14 mouse cellular contexts compared by ENCODE assay signal in the genomic region with DNA sequence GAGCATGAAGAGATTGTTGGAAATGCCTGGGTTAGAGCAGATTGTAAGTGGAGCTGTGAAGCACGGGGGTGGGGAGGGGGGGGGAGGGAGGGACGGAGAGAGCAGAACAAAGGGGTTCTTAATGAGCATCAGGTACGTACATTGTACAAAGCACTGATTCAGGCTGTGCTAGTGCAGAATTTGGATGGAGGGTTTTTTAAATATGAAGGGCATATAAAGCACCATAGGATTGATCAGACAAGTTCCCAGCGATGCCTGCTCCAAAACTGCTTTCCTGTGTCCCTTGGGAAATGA. TPM values are rescaled to one million over a fixed set of nuclear protein-coding genes. Genes with fewer than 3 reads are reported as not detected.
DNase-seq lines count a peak whose midpoint lies in the region; ATAC-seq lines count a peak whose summit lies in the region.
"Had no signal": no experiment of that assay in that cellular context is flagged by ENCODE, and none has a peak within 500 bp of the region (broad histone marks: within the 10 kb centered on the region; RNA-seq: fewer than 3 reads in every experiment).

No protein-coding gene starts in this region.

- DNase-seq in hindbrain, embryonic 10.5 days (ENCODE audit: low spot score), result no peak
- no peak for DNase-seq in neural tube, embryonic 10.5 days (ENCODE audit: extremely low spot score, low spot score)
- DNase-seq in retina, postnatal 1 day, result peak; percentile 40
- DNase-seq in thymus, postnatal 36 days, result no peak
- no peak for DNase-seq in heart, adult 8-10 months (ENCODE audit: low spot score)
- DNase-seq: adrenal gland, postnatal 25 days; cerebellum, adult 9-10 months; embryo, embryonic 11 days; heart, adult 11 months; lung, postnatal 14 days had no signal

- no peaks in the 10 kb centered on the region for H3K27me3 ChIP-seq in hindbrain, embryonic 12.5 days
- no peaks in the 10 kb centered on the region for H3K27me3 ChIP-seq in hindbrain, embryonic 10.5 days (ENCODE audit: insufficient read depth, poor library complexity, severe bottlenecking)
- no peaks in the 10 kb centered on the region for H3K27me3 ChIP-seq in neural tube, embryonic 12.5 days (replicated peaks)
- 0 out of 2 replicates have a peak, but pooled peaks cover 3% of the 10 kb centered on the region for H3K27me3 ChIP-seq in limb, embryonic 13.5 days

- peak overlapping the region; percentile 8; the same call in 1 of the 2 replicates for H3K27ac ChIP-seq in hindbrain, embryonic 12.5 days
- no peak overlapping the region for H3K27ac ChIP-seq in hindbrain, embryonic 10.5 days
- H3K27ac ChIP-seq in neural tube, embryonic 12.5 days, result no peak overlapping the region
- H3K27ac ChIP-seq in limb, embryonic 13.5 days, result no peak overlapping the region
- H3K27ac ChIP-seq: kidney, postnatal 0 days had no signal

- ATAC-seq in hindbrain, embryonic 12.5 days (ENCODE audit: low FRiP score), result peak; percentile 29; the same call in 1 of the 2 replicates
- ATAC-seq in neural tube, embryonic 12.5 days (ENCODE audit: low FRiP score, low read depth), result peak; percentile 68; the same call in 1 of the 2 replicates
- ATAC-seq in limb, embryonic 13.5 days (ENCODE audit: low FRiP score, low read depth), result peak; percentile 65; the same call in 1 of the 2 replicates

- WGBS in hindbrain, embryonic 12.5 days, result 29% methylated on average over 4 of the region's 4 CpGs
- 57% methylated on average over 4 of the region's 4 CpGs for WGBS in hindbrain, embryonic 10.5 days
- WGBS in neural tube, embryonic 12.5 days, result 48% methylated on average over 4 of the region's 4 CpGs
- 18% methylated on average over 4 of the region's 4 CpGs for WGBS in limb, embryonic 13.5 days

- no peak overlapping the region for H3K4me2 ChIP-seq in hindbrain, embryonic 12.5 days (replicated peaks)
- H3K4me2 ChIP-seq in neural tube, embryonic 12.5 days (replicated peaks), result no peak overlapping the region
- H3K4me2 ChIP-seq in limb, embryonic 13.5 days (replicated peaks), result no peak overlapping the region

- no peak overlapping the region for H3K9ac ChIP-seq in hindbrain, embryonic 12.5 days
- no peak overlapping the region for H3K9ac ChIP-seq in neural tube, embryonic 12.5 days
- no peak overlapping the region for H3K9ac ChIP-seq in limb, embryonic 13.5 days

- H3K4me1 ChIP-seq in hindbrain, embryonic 12.5 days, result peaks cover 15% of the 10 kb centered on the region; the same call in 1 of the 2 replicates
- H3K4me1 ChIP-seq in hindbrain, embryonic 10.5 days (replicated peaks), result peaks cover 12% of the 10 kb centered on the region
- H3K4me1 ChIP-seq in neural tube, embryonic 12.5 days, result peaks cover 9% of the 10 kb centered on the region
- peaks cover 19% of the 10 kb centered on the region for H3K4me1 ChIP-seq in limb, embryonic 13.5 days

- no peak overlapping the region for H3K4me3 ChIP-seq in hindbrain, embryonic 12.5 days
- H3K4me3 ChIP-seq in hindbrain, embryonic 10.5 days, result no peak overlapping the region
- H3K4me3 ChIP-seq in neural tube, embryonic 12.5 days, result no peak overlapping the region
- H3K4me3 ChIP-seq in limb, embryonic 13.5 days, result no peak overlapping the region

- H3K36me3 ChIP-seq in hindbrain, embryonic 12.5 days, result no peaks in the 10 kb centered on the region
- H3K36me3 ChIP-seq in hindbrain, embryonic 10.5 days, result no peaks in the 10 kb centered on the region
- no peaks in the 10 kb centered on the region for H3K36me3 ChIP-seq in neural tube, embryonic 12.5 days
- no peaks in the 10 kb centered on the region for H3K36me3 ChIP-seq in limb, embryonic 13.5 days

- H3K9me3 ChIP-seq in hindbrain, embryonic 12.5 days (replicated peaks), result no peaks in the 10 kb centered on the region
- no peaks in the 10 kb centered on the region for H3K9me3 ChIP-seq in hindbrain, embryonic 10.5 days
- no peaks in the 10 kb centered on the region for H3K9me3 ChIP-seq in neural tube, embryonic 12.5 days
- no peaks in the 10 kb centered on the region for H3K9me3 ChIP-seq in limb, embryonic 13.5 days

RNA-seq across cellular contexts. Expression of a gene that starts 31.4 kb away (rescaled TPM):
- polyA plus RNA-seq in hindbrain, embryonic 12.5 days (2016; fragmentation: Nextera tagmentation; extraction: Ambion mirVana), result 17.8 and 18.2 TPM in 2 replicates
- 18.5 and 19.0 TPM in 2 replicates for polyA plus RNA-seq in hindbrain, embryonic 10.5 days (2016; fragmentation: Nextera tagmentation; extraction: Ambion mirVana)
- polyA plus RNA-seq in neural tube, embryonic 12.5 days (2016; fragmentation: Nextera tagmentation; extraction: Ambion mirVana), result 11.7 and 12.0 TPM in 2 replicates
- 1.9 and 2.2 TPM in 2 replicates for polyA plus RNA-seq in limb, embryonic 13.5 days (2015; fragmentation: Nextera tagmentation; extraction: Ambion mirVana)
- 1 to 10 TPM; 5.0 to 8.6 (median 6.9) TPM for total RNA-seq in heart, adult 8-10 months (2022)
